Mouse (Mus musculus) kidney, adult 8-10 months (tissue): ENCODE data around the gene Zfp93.
"Not testable (repeated sequence)": the region's sequence is repeated elsewhere in the genome, so short reads cannot be mapped to it uniquely, and the experiment has no call there.

ENCODE experiments used
- DNase-seq, 2 experiments: peaks; one replicate each; pipeline ENCODE4 v3.0.0; 2022

Gene Zfp93

GRCm38 (mm10) chr7:24270288-24270672 lies at the start of gene Zfp93:
Zfp93 (plus strand) TSS chr7:24270420.
- peak; percentile 83 to 84 for DNase-seq

GRCm38 (mm10) chr7:24237040-24237791 lies 33.0 kb upstream of the Zfp93 start, which contains the start of gene Zfp109:
Zfp109 (minus strand) TSS chr7:24237560.
- DNase-seq: peak; percentile 52 to 68

GRCm38 (mm10) chr7:24253779-24254615 lies 16.2 kb upstream of the Zfp93 start:
- no peak for DNase-seq

GRCm38 (mm10) chr7:24254633-24255474 lies 15.4 kb upstream of the Zfp93 start, which contains the start of gene Zfp108:
Zfp108 (plus strand) TSS chr7:24254794.
- peak; percentile 89 to 90 for DNase-seq

- no peak for DNase-seq
Measured at GRCm38 (mm10) chr7:24259306-24259999, 10.8 kb upstream of the Zfp93 start.

GRCm38 (mm10) chr7:24260000-24260312 lies 10.3 kb upstream of the Zfp93 start:
- DNase-seq: no peak

GRCm38 (mm10) chr7:24268176-24269155 lies 1.8 kb upstream of the Zfp93 start:
- no peak for DNase-seq

- DNase-seq: no peak
Measured at GRCm38 (mm10) chr7:24269256-24269655, 964 bp upstream of the Zfp93 start.

GRCm38 (mm10) chr7:24269667-24270287 lies 443 bp upstream of the Zfp93 start:
- DNase-seq: no peak

- no peak for DNase-seq
Measured at GRCm38 (mm10) chr7:24271191-24271590, 971 bp downstream of the Zfp93 start.

- peak; percentile 15 to 18 for DNase-seq
Measured at GRCm38 (mm10) chr7:24274456-24274855, 4.2 kb downstream of the Zfp93 start.

GRCm38 (mm10) chr7:24278771-24279170 lies 8.6 kb downstream of the Zfp93 start:
- not testable (repeated sequence) for DNase-seq

- no peak for DNase-seq
Measured at GRCm38 (mm10) chr7:24280031-24280857, 10.0 kb downstream of the Zfp93 start.

GRCm38 (mm10) chr7:24280858-24281145 lies 10.6 kb downstream of the Zfp93 start:
- peak; percentile 13 to 38 for DNase-seq

GRCm38 (mm10) chr7:24286090-24286489 lies 15.9 kb downstream of the Zfp93 start:
- DNase-seq: no peak

- DNase-seq: no peak
Measured at GRCm38 (mm10) chr7:24286916-24287315, 16.7 kb downstream of the Zfp93 start.

- DNase-seq: no peak
Measured at GRCm38 (mm10) chr7:24287670-24288069, 17.4 kb downstream of the Zfp93 start.

GRCm38 (mm10) chr7:24288512-24288911 lies 18.3 kb downstream of the Zfp93 start:
- no peak for DNase-seq

GRCm38 (mm10) chr7:24290106-24290693 lies 20.0 kb downstream of the Zfp93 start:
- no peak for DNase-seq
